In the genomic region with DNA sequence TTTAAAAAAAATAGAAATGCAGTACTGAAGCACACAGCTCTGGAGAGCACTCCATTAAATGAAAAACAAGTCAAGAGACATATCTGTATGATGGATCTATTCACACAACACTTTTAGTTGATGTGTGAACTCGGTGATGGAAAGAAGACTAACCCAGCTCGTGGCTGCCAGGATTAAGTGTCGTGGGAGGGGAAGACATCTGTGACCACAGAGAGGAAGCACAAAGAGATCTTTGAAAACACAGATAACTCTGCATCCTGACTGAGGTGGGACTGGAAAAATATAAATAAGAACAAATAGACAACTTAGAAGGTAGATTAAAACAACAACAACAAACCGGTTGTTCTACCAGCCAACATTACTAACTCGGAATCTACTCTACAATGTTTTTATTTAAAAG, we compare ENCODE assay signal across 19 mouse cellular contexts. TPM values are rescaled to one million over a fixed set of nuclear protein-coding genes. Genes with fewer than 3 reads are reported as not detected.
"Had no signal": no experiment of that assay in that cellular context is flagged by ENCODE, and none has a peak within 500 bp of the region (broad histone marks: within the 10 kb centered on the region; RNA-seq: fewer than 3 reads in every experiment).

No protein-coding gene starts in this region.

- H3K36me3 ChIP-seq: limb, embryonic 15.5 days; liver, embryonic 12.5 days; midbrain, embryonic 12.5 days had no signal

- H3K9me3 ChIP-seq: limb, embryonic 15.5 days; liver, embryonic 12.5 days; megakaryocyte, embryonic 14.5 days; midbrain, embryonic 12.5 days had no signal

- H3K4me1 ChIP-seq: limb, embryonic 15.5 days; liver, embryonic 12.5 days; midbrain, embryonic 12.5 days had no signal

- ATAC-seq: liver, embryonic 12.5 days; midbrain, embryonic 16.5 days had no signal

- DNase-seq: kidney, adult 8-10 months; kidney, postnatal 25 days; lung, embryonic 14.5 days; lung, postnatal 10 days; lung, postnatal 4 days; right cerebral cortex, postnatal 14 days; thymus, adult 18-20 months; thymus, postnatal 25 days had no signal

- H3K27me3 ChIP-seq: limb, embryonic 15.5 days; liver, embryonic 12.5 days; megakaryocyte, embryonic 14.5 days; midbrain, embryonic 12.5 days had no signal

- H3K4me3 ChIP-seq: left cerebral cortex, adult 2 months; limb, embryonic 15.5 days; liver, embryonic 12.5 days; megakaryocyte, embryonic 14.5 days; midbrain, embryonic 12.5 days had no signal

- H3K27ac ChIP-seq: left cerebral cortex, adult 2 months; limb, embryonic 15.5 days; liver, embryonic 12.5 days; midbrain, embryonic 12.5 days had no signal

RNA-seq across cellular contexts. Expression of gene Nutm1, which starts 36.5 kb away (rescaled TPM):
- polyA plus RNA-seq: limb, embryonic 11.5 days; limb, embryonic 15.5 days; liver, embryonic 12.5 days; liver, embryonic 16.5 days; midbrain, embryonic 12.5 days; midbrain, embryonic 16.5 days; neural tube, embryonic 14.5 days; spleen, adult 2 months had no signal

RNA-seq across cellular contexts. Expression of gene Gm21985, which starts 43.5 kb away (rescaled TPM):
- polyA plus RNA-seq: kidney, embryonic 16.5 days; limb, embryonic 15.5 days; liver, embryonic 12.5 days; liver, embryonic 16.5 days; lung, embryonic 14.5 days; midbrain, embryonic 12.5 days; neural tube, embryonic 14.5 days; spleen, adult 2 months had no signal
